Mouse (Mus musculus): ENCODE results near the gene Ppp4r1. TPM values are rescaled to one million over a fixed set of nuclear protein-coding genes. Genes with fewer than 3 reads are reported as not detected.

Gene Ppp4r1
- polyA plus RNA-seq, 2 experiments, result 43.7 to 67.6 TPM

- no peak for TF ChIP-seq POLR2A (IDR thresholded peaks at IDR 0.05; ENCODE audit: borderline replicate concordance, extremely low read depth, insufficient read depth, insufficient read length)
- 75% methylated on average over 9 of the region's 9 CpGs for WGBS
- Histone ChIP-seq H3K4me1 (ENCODE audit: control insufficient read depth, insufficient read depth, low read length) (no peaks in the 10 kb centered on the region), H3K4me2 (replicated peaks; ENCODE audit: low read depth, low read length, severe bottlenecking) (no peak overlapping the region), H3K27ac (replicated peaks; ENCODE audit: low read depth, low read length) (no peak overlapping the region), H3K4me3 (replicated peaks; ENCODE audit: low read length) (no peak overlapping the region), H3K9ac (ENCODE audit: low read depth, low read length, severe bottlenecking) (no peak overlapping the region), H3K9me3 (ENCODE audit: control insufficient read depth, low read length) (no peaks in the 10 kb centered on the region), H3K36me3 (ENCODE audit: control insufficient read depth, insufficient read depth, low read length) (peaks cover 77% of the 10 kb centered on the region), H3K27me3 (ENCODE audit: control insufficient read depth, insufficient read depth, low read length) (no peaks in the 10 kb centered on the region)
- no peak for ATAC-seq (ENCODE audit: low FRiP score, low read depth)
- no peak for DNase-seq (ENCODE audit: low spot score)
Measured at GRCm38 (mm10) chr17:65826257-65826656, 43.9 kb downstream of the Ppp4r1 start.

- no peak for ATAC-seq (ENCODE audit: low FRiP score, low read depth)
- no peak overlapping the region for H3K27ac ChIP-seq (replicated peaks; ENCODE audit: low read depth, low read length)
- peaks cover 78% of the 10 kb centered on the region for H3K36me3 ChIP-seq (ENCODE audit: control insufficient read depth, insufficient read depth, low read length)
- no peak for TF ChIP-seq POLR2A (IDR thresholded peaks at IDR 0.05; ENCODE audit: borderline replicate concordance, extremely low read depth, insufficient read depth, insufficient read length)
- DNase-seq (ENCODE audit: low spot score), result no peak
- WGBS, result 93% methylated on average over 16 of the region's 16 CpGs
- no peak overlapping the region for H3K4me3 ChIP-seq (replicated peaks; ENCODE audit: low read length)
- H3K4me1 ChIP-seq (ENCODE audit: control insufficient read depth, insufficient read depth, low read length), result no peaks in the 10 kb centered on the region
- H3K4me2 ChIP-seq (replicated peaks; ENCODE audit: low read depth, low read length, severe bottlenecking), result no peak overlapping the region
- no peaks in the 10 kb centered on the region for H3K27me3 ChIP-seq (ENCODE audit: control insufficient read depth, insufficient read depth, low read length)
- H3K9ac ChIP-seq (ENCODE audit: low read depth, low read length, severe bottlenecking), result no peak overlapping the region
- H3K9me3 ChIP-seq (ENCODE audit: control insufficient read depth, low read length), result no peaks in the 10 kb centered on the region
Measured at GRCm38 (mm10) chr17:65827119-65827840, 44.9 kb downstream of the Ppp4r1 start.

GRCm38 (mm10) chr17:65827904-65828303 is 45.5 kb downstream of the Ppp4r1 start:
- 86% methylated on average over 5 of the region's 5 CpGs for WGBS
- no peak for ATAC-seq (ENCODE audit: low FRiP score, low read depth)
- DNase-seq (ENCODE audit: low spot score), result no peak

GRCm38 (mm10) chr17:65828951-65829350 is 46.6 kb downstream of the Ppp4r1 start:
- Histone ChIP-seq H3K27ac (replicated peaks; ENCODE audit: low read depth, low read length) (no peak overlapping the region), H3K4me3 (replicated peaks; ENCODE audit: low read length) (no peak overlapping the region), H3K27me3 (ENCODE audit: control insufficient read depth, insufficient read depth, low read length) (no peaks in the 10 kb centered on the region), H3K9ac (ENCODE audit: low read depth, low read length, severe bottlenecking) (no peak overlapping the region), H3K36me3 (ENCODE audit: control insufficient read depth, insufficient read depth, low read length) (peaks cover 85% of the 10 kb centered on the region), H3K4me2 (replicated peaks; ENCODE audit: low read depth, low read length, severe bottlenecking) (no peak overlapping the region), H3K9me3 (ENCODE audit: control insufficient read depth, low read length) (no peaks in the 10 kb centered on the region), H3K4me1 (ENCODE audit: control insufficient read depth, insufficient read depth, low read length) (no peaks in the 10 kb centered on the region)
- DNase-seq (ENCODE audit: low spot score) (no peak), ATAC-seq (ENCODE audit: low FRiP score, low read depth) (no peak)
- no peak for TF ChIP-seq POLR2A (IDR thresholded peaks at IDR 0.05; ENCODE audit: borderline replicate concordance, extremely low read depth, insufficient read depth, insufficient read length)
- 90% methylated on average over 11 of the region's 11 CpGs for WGBS

More at GRCm38 (mm10) chr17:65827904-65828303, 45.5 kb downstream of the Ppp4r1 start:
- no peak overlapping the region for H3K4me2 ChIP-seq (replicated peaks; ENCODE audit: low read depth, low read length, severe bottlenecking)
- no peak overlapping the region for H3K9ac ChIP-seq (ENCODE audit: low read depth, low read length, severe bottlenecking)
- H3K36me3 ChIP-seq (ENCODE audit: control insufficient read depth, insufficient read depth, low read length), result peaks cover 80% of the 10 kb centered on the region
- no peak overlapping the region for H3K27ac ChIP-seq (replicated peaks; ENCODE audit: low read depth, low read length)
- H3K9me3 ChIP-seq (ENCODE audit: control insufficient read depth, low read length), result no peaks in the 10 kb centered on the region
- no peaks in the 10 kb centered on the region for H3K4me1 ChIP-seq (ENCODE audit: control insufficient read depth, insufficient read depth, low read length)
- no peaks in the 10 kb centered on the region for H3K27me3 ChIP-seq (ENCODE audit: control insufficient read depth, insufficient read depth, low read length)
- TF ChIP-seq POLR2A (IDR thresholded peaks at IDR 0.05; ENCODE audit: borderline replicate concordance, extremely low read depth, insufficient read depth, insufficient read length), result no peak
- no peak overlapping the region for H3K4me3 ChIP-seq (replicated peaks; ENCODE audit: low read length)

- Histone ChIP-seq H3K36me3 (ENCODE audit: control insufficient read depth, insufficient read depth, low read length) (peaks cover 80% of the 10 kb centered on the region), H3K4me2 (replicated peaks; ENCODE audit: low read depth, low read length, severe bottlenecking) (no peak overlapping the region), H3K9ac (ENCODE audit: low read depth, low read length, severe bottlenecking) (no peak overlapping the region), H3K9me3 (ENCODE audit: control insufficient read depth, low read length) (no peaks in the 10 kb centered on the region), H3K27ac (replicated peaks; ENCODE audit: low read depth, low read length) (no peak overlapping the region), H3K27me3 (ENCODE audit: control insufficient read depth, insufficient read depth, low read length) (no peaks in the 10 kb centered on the region), H3K4me3 (replicated peaks; ENCODE audit: low read length) (no peak overlapping the region), H3K4me1 (ENCODE audit: control insufficient read depth, insufficient read depth, low read length) (no peaks in the 10 kb centered on the region)
- DNase-seq (ENCODE audit: low spot score), result no peak
- TF ChIP-seq POLR2A (IDR thresholded peaks at IDR 0.05; ENCODE audit: borderline replicate concordance, extremely low read depth, insufficient read depth, insufficient read length), result no peak
- 95% methylated on average over 13 of the region's 13 CpGs for WGBS
- ATAC-seq (ENCODE audit: low FRiP score, low read depth), result no peak
Measured at GRCm38 (mm10) chr17:65830216-65830863, 48.0 kb downstream of the Ppp4r1 start.

Data from limb, embryonic 14.5 days (tissue).